Mouse (Mus musculus): ENCODE results near the gene Rpl32.

Rpl32 gene

DNA sequence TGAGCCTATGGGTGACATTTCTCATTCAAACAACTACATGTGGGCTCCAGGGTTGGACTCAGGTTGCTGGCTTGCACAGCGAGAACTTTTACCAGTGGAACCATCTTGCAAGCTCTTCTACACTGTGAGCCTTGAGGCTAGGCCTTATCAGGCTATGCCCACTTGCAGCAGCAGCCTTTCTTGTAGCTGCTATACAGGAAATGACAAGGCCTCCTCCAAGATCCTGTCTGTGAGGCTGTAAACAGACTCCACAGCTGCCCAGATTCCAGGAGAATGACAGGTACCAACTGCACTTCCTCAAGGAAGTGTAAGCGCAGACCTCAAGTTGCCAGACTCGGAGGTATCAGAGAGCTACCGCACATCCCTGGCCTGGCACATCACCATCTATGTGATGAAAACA is 40.3 kb downstream of the Rpl32 start:
- no peak for DNase-seq (ENCODE audit: low read depth, low spot score)

DNA sequence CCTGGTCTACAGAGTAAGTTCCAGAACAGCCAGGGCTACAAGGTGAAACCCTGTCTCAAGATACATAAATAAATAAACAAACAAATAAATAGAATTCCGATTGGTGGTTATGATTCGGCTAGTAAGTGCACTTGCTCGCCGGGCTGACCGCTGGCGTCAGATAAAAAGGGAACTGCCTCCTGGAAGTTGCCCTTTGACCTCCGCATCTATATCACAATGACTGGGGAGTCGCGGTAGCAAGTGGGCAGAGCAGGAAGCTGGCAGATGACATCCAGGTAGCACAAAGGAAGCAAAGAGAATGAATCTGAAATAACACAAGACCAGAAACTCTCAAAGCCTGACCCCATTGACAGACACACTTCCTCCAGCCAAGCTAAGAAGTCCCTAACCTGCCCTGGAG is 41.2 kb downstream of the Rpl32 start:
- DNase-seq (ENCODE audit: low read depth, low spot score) = no peak

DNA sequence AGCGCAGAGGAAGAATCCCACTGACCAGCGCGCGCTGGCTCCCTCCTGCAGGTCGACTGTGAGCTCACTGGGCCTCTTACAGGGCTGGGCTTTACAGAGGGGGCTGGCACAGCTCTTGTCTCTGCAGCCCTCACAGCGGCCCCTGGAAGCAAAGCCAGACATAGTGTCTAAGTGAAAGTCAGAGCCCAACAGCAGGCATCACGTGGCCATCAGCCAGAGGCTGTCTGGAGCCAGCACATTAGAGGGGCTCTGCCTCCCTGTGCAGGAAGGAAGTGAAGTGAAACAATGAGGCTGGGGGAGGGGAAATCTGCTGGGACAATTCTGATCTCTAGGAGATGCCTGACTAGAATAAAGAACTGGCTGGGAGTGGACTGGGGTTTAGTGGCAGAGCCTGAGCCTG is 44.4 kb downstream of the Rpl32 start:
- no peak for DNase-seq (ENCODE audit: low read depth, low spot score)

DNA sequence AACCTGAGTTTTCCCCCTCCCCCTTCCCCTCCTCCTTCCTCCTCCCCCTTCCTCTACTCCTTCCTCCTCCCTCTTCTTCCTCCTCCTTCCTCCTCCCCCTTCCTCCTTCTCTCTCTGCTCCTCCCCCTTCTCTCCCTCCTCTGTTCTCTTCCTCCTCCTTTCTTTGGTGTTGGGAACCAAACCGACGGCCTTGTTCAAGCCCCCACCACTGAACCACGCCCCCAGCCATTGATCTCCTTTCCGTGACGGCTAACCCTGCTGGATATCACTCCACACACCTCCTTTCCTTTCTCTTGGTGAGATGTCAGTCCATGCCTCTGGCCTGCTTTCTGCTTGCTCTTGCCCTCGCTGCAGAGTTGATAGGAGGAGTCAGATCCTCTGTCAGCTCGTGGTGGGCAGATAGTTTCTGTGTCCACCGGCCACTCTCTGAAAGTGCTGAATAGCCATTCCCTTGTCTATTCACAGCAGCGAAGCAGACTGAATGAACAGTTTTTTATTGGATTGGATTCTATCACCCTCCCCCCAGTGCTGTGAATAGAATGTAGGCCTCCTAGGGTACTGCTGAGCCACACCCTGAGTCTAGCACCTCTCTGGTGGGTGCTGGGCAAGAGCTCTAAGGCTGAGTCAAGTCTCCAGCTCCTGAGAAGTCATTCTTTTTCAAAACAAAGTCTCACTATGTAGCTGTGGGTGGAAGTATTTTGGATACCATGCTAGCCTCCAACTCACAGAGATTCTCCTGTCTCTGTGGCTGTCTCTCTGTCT is 46.4 kb downstream of the Rpl32 start, which contains the start of gene Tmem40:
Gene Tmem40 (minus strand): TSS at position 416 of the 762 bp plus-strand sequence.
- DNase-seq (ENCODE audit: low read depth, low spot score) = no peak

DNA sequence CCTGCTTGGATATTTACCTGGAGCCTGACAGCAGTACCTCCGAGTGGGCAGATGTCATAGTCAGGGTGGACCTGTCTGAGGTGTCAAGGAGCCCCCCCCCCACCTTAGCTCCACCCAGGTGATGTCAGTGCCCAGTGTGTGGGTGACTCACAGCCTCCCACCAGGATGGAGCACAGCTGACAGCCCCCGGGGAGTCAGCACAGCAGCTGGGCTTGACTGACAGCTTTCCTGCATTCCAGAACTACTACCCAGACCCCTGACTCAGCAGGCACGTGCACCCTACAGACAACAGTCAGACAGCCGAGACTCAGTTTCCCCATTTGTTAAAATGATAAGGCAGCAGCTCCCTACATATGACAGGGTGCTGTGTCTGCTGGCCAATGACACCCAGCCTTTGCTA is 47.6 kb downstream of the Rpl32 start:
- DNase-seq (ENCODE audit: low read depth, low spot score) = no peak

DNA sequence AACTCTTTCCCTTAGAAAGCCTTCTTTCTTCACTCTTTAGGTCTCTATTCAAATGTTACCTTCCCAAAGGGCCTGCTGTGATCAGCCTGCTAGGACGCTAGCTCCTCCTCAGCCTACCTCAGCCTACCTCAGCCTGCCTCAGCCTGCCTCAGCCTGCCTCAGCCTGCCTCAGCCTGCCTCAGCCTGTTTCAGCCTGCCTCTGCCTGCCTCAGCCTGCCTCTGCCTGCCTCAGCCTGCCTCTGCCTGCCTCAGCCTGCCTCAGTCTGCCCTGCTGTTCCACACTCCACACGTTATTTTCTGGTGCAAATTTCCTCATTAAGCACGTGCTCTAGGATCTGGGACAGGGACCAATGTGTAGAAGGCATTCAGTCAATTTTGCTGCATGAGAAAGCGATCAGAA is 48.4 kb downstream of the Rpl32 start:
- DNase-seq (ENCODE audit: low read depth, low spot score) = no peak

DNA sequence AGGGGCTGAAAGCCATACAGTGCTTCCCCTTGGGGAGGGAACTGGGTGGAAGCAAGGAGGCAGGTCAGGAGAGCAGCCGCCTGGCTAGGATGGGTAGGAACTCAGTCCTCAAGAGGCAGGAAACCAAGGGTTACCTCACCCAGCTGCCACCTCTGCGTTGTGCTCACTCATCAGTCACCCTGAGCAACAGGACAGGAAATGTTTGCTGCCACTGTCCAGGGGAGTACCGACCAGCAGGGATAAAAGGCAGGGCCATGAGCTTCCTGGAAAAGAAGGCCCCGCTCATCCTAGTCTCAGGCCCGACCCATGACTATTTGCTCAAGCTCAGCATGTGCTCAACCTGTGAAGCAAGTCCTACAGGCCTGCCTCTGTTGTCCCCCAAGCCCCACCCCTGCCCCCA is 49.1 kb downstream of the Rpl32 start:
- no peak for DNase-seq (ENCODE audit: low read depth, low spot score)

DNA sequence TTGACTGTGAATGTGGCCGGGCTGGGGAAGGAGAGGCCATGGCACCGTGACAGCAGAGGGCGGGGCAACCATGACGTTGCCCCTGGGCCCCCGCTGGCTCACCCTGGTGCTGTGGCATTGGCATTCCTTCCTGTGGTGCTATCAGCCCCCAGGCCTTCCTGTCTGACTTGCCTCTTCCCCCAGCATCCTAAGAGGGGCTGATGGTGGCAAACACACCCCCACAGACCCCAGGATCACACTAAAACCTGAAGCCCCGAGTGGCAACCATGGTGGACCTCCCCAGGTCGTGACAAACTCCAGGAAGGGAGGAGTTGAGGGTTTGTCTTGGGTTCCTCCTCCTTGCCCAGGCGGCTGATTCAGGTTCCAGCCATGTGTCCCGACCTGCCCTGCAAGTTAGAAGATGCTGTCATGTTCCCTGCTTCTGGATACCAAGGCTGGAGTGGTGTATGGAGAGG is 49.5 kb downstream of the Rpl32 start:
- peak; percentile 58 for DNase-seq (ENCODE audit: low read depth, low spot score)

DNA sequence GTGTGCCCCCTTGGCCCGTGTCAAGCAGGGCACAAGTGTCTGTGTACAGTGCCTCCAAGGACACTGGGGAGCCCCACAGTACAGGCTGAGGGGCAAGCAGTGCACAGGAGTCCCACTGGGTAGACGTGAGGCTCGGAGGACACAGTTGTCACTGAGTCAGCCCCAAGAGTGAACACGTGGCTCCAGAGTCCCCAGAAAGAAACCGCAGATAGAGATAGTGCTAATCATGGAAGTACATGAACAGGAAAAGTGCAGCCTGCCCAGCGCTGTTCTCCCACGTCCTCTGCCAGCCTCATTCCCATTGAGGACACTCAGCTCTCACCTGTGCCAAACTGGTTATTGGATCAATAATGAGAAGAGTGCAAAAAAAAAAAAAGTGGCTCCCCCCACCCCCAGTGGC is 53.0 kb downstream of the Rpl32 start:
- no peak for DNase-seq (ENCODE audit: low read depth, low spot score)

All from c-Kit-negative CD71-positive TER-119-positive erythroid progenitor cells, embryonic 14.5 days (primary cell).